Mouse (Mus musculus) liver, adult (tissue): Measurements from ENCODE around the gene St6gal2.

Experiments
- GATA4 ChIP-seq: IDR thresholded peaks from 2 replicates; pipeline ENCODE4 v1.6.1; 2014; ENCODE audit warnings: mild to moderate bottlenecking, low read length; ENCODE audit not compliant: insufficient replicate concordance

Gene St6gal2

GRCm38 (mm10) chr17:55445250-55446184 is at the start of gene St6gal2:
St6gal2 (plus strand) TSS chr17:55445382.
- no peak for TF ChIP-seq GATA4

- no peak for TF ChIP-seq GATA4
Measured at GRCm38 (mm10) chr17:55406043-55406442, 39.1 kb upstream of the St6gal2 start.

GRCm38 (mm10) chr17:55416519-55416918 is 28.7 kb upstream of the St6gal2 start:
- TF ChIP-seq GATA4 = no peak

- no peak for TF ChIP-seq GATA4
Measured at GRCm38 (mm10) chr17:55446185-55446527, 974 bp downstream of the St6gal2 start.

GRCm38 (mm10) chr17:55446698-55447097 is 1.5 kb downstream of the St6gal2 start:
- TF ChIP-seq GATA4 = no peak

GRCm38 (mm10) chr17:55450943-55451342 is 5.8 kb downstream of the St6gal2 start:
- TF ChIP-seq GATA4 = no peak

GRCm38 (mm10) chr17:55454487-55454886 is 9.3 kb downstream of the St6gal2 start:
- TF ChIP-seq GATA4 = no peak

- TF ChIP-seq GATA4 = no peak
Measured at GRCm38 (mm10) chr17:55460187-55460586, 15.0 kb downstream of the St6gal2 start.

DNA sequence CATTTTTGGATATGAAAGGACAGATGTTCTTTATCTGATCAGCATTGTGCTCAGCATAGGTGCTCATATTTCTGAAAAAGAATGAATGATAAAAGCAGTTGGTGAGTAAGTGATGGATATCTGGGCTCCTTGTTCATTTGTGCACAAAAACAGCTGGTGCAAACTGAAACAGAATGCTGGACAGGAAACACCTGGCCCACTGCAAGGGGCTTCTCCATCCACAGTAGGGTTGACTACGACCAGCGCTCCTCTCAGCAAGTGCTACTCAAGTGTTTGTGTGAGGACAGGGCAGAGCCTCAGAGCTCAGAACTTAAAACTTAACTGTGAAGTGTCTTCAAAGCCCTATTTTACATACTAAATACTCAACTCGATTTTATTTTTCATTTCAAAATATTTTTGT is 22.4 kb downstream of the St6gal2 start:
- no peak for TF ChIP-seq GATA4

GRCm38 (mm10) chr17:55468963-55469362 is 23.8 kb downstream of the St6gal2 start:
- TF ChIP-seq GATA4 = no peak

GRCm38 (mm10) chr17:55475974-55476373 is 30.8 kb downstream of the St6gal2 start:
- no peak for TF ChIP-seq GATA4

DNA sequence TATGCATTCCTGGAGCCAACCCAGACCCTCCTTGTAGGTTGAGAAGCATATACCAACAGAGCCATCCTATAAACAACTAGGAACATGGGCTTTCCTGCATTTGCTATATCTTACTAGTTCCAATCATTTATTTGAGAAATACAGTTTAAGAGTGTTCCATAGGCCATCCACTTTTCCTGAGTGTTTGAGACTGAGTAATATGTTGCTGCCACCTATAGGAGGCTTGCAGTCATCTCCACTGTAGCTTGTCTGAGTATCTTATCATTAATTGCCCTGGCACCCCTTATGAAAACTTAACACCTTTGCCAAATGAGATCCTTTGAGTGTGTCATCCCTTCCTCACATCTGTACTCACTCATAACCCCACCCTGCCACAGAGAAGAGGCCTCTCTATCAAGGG is 32.2 kb downstream of the St6gal2 start:
- TF ChIP-seq GATA4 = no peak

GRCm38 (mm10) chr17:55479367-55479766 is 34.2 kb downstream of the St6gal2 start:
- no peak for TF ChIP-seq GATA4

DNA sequence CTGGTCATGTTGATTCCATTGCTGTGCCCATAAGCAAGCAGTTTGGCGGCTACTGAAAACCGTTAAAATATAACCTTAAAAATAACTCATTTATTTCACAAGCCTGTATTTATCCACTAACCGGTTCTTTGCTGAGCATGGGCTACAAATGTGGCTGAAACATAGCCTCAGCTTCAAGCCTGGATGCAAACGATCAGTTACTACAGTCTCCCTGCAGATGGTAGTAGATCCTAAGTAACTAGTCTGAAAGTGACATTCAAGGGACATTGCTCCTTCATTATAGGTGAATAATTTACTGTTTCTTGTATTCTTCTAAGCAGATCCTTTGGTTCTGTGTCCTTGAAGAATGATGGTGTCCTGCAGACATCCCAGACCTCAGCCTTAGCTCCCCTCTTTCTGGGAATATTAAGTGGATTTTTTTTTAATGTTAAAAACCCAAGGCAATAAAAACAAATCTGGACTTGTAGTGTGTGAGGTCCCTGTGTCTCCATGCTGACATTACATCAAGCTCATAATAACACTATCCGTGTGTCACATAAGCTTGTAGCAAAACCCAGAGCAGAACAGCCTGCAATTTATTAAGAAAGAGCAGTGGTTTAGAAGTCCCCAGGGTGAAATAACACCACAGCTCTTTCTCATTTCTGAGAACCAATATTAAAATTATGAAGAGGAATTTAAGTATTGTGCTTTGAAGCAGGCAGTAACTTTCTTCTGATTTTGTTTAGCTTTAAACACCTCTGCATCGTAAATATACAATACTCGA is 39.1 kb downstream of the St6gal2 start:
- TF ChIP-seq GATA4 = no peak

DNA sequence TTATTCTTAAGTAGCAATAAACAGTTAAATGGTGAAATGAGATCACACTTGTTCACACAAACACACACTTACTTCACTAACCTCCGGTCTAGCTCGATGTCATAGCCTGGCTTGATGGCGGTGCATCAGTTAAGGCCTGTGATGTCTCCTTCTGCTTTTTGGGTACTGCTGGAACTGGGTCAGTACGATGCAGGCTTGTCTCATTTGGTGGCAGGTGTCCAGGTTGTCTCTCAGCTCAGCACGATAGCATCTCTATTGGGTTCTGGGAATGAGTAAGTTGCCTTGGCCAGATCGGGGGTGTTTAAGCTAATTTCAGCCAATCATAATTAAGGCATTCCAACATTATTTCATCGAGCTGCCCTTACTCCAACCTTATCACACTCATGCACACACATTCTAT is 86.7 kb downstream of the St6gal2 start:
- TF ChIP-seq GATA4 = no peak

GRCm38 (mm10) chr17:55548476-55548875 is 103.3 kb downstream of the St6gal2 start:
- TF ChIP-seq GATA4 = no peak

DNA sequence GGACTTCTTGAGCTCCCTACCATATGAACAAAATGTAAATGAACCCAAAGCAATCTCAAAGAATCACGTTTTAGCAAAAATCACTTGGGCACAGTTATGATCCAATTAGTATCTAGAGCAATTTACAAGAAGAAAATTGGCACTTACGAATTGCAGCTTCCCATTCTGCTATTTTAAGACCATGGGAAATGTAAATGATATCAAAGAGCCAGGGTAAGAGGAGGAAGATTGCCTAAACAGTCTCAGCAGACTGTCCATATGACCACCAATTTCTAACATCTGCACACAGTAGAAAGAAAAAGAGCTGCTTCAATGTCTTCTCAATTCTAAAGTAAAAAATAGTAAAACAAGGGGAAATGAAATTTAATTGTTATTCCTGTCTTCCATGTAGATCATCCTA is 116.6 kb downstream of the St6gal2 start:
- no peak for TF ChIP-seq GATA4
